Mouse (Mus musculus): ENCODE results near the gene Lpin1.
A peak's percentile ranks its signal among the peaks of the same experiment; 100 is the strongest.

Gene Lpin1

GRCm38 (mm10) chr12:16570371-16571060 lies 40.2 kb downstream of the Lpin1 start:
- no peak for DNase-seq

- DNase-seq = no peak
Observed at GRCm38 (mm10) chr12:16568936-16569650, 41.7 kb downstream of the Lpin1 start.

- peak; percentile 72 for DNase-seq
Observed at GRCm38 (mm10) chr12:16568496-16568895, 42.3 kb downstream of the Lpin1 start.

GRCm38 (mm10) chr12:16568090-16568489 lies 42.7 kb downstream of the Lpin1 start:
- DNase-seq = no peak

GRCm38 (mm10) chr12:16563427-16563826 lies 47.3 kb downstream of the Lpin1 start:
- peak; percentile 41 for DNase-seq

GRCm38 (mm10) chr12:16562647-16563046 lies 48.1 kb downstream of the Lpin1 start:
- no peak for DNase-seq

- no peak for DNase-seq
Observed at GRCm38 (mm10) chr12:16562181-16562580, 48.6 kb downstream of the Lpin1 start.

GRCm38 (mm10) chr12:16557271-16557670 lies 53.5 kb downstream of the Lpin1 start:
- DNase-seq = no peak

- no peak for DNase-seq
Observed at GRCm38 (mm10) chr12:16554171-16554570, 56.6 kb downstream of the Lpin1 start.

- no peak for DNase-seq
Observed at GRCm38 (mm10) chr12:16552108-16552771, 58.5 kb downstream of the Lpin1 start.

- no peak for DNase-seq
Observed at GRCm38 (mm10) chr12:16550983-16551454, 59.7 kb downstream of the Lpin1 start.

GRCm38 (mm10) chr12:16548824-16549375 lies 61.9 kb downstream of the Lpin1 start:
- no peak for DNase-seq

GRCm38 (mm10) chr12:16541606-16542005 lies 69.2 kb downstream of the Lpin1 start:
- DNase-seq = no peak

- DNase-seq = no peak
Observed at GRCm38 (mm10) chr12:16540712-16541111, 70.1 kb downstream of the Lpin1 start.

- no peak for DNase-seq
Observed at GRCm38 (mm10) chr12:16539965-16540661, 70.7 kb downstream of the Lpin1 start.

- DNase-seq = peak; percentile 83
Observed at GRCm38 (mm10) chr12:16533331-16533828, 77.4 kb downstream of the Lpin1 start.

- DNase-seq = no peak
Observed at GRCm38 (mm10) chr12:16532860-16533230, 77.9 kb downstream of the Lpin1 start.

GRCm38 (mm10) chr12:16531956-16532859 lies 78.6 kb downstream of the Lpin1 start:
- DNase-seq = peak; percentile 17

- DNase-seq = no peak
Observed at GRCm38 (mm10) chr12:16528650-16529049, 82.1 kb downstream of the Lpin1 start.

GRCm38 (mm10) chr12:16527941-16528340 lies 82.8 kb downstream of the Lpin1 start:
- DNase-seq = no peak

GRCm38 (mm10) chr12:16526862-16527261 lies 83.9 kb downstream of the Lpin1 start:
- no peak for DNase-seq

Measured in kidney, postnatal 14 days (tissue).